Comparison of ENCODE assay signal across 8 mouse cellular contexts in genomic region chr7:126467271-126467670, GRCm38 (mm10). TPM values are rescaled to one million over a fixed set of nuclear protein-coding genes. Genes with fewer than 3 reads are reported as not detected.
DNase-seq lines count a peak whose midpoint lies in the region; TF ChIP-seq lines count a peak whose summit lies in the region.

No protein-coding gene starts in this region.

- TF ChIP-seq POLR2A in bone marrow macrophage, adult 2 months (IDR thresholded peaks at IDR 0.05; ENCODE audit: borderline replicate concordance, low read depth, low read length): no peak

- no peak overlapping the region for H3K4me3 ChIP-seq in left cerebral cortex, adult 2 months
- H3K4me3 ChIP-seq in bone marrow macrophage, adult 2 months (ENCODE audit: insufficient read depth, low read length): no peak overlapping the region

- TF ChIP-seq CTCF in left cerebral cortex, adult 2 months (IDR thresholded peaks at IDR 0.05): peak; percentile 63
- peak; percentile 65 for TF ChIP-seq CTCF in bone marrow macrophage, adult 2 months (IDR thresholded peaks at IDR 0.05; ENCODE audit: low read depth, low read length)

- intact Hi-C loops in left cerebral cortex, adult 2 months (cut with DNase I): no loop called here
- intact Hi-C loops in heart, postnatal 14 days (cut with DNase I): loop anchor here (5.0 kb wide), 1 partner anchor 70 kb away; the partner anchor contains the start of gene Nfatc2ip

- H3K4me1 ChIP-seq in bone marrow macrophage, adult 2 months (ENCODE audit: control insufficient read depth, insufficient read depth, low read length): peaks cover 13% of the 10 kb centered on the region

- H3K27ac ChIP-seq in left cerebral cortex, adult 2 months: no peak overlapping the region
- H3K27ac ChIP-seq in bone marrow macrophage, adult 2 months (ENCODE audit: insufficient read depth, low read depth, low read length): no peak overlapping the region

- DNase-seq in adrenal gland, adult 18-20 months (ENCODE audit: low spot score in 2 of 2): peak; percentile 51 to 55
- no peak for DNase-seq in adrenal gland, postnatal 4 days (ENCODE audit: low spot score in 2 of 2)
- no peak for DNase-seq in left cerebral cortex, adult 2 months (ENCODE audit: extremely low spot score in 1 of 2, low spot score in 2 of 2)
- DNase-seq in left cerebral cortex, adult 11 months (ENCODE audit: low spot score): no peak
- DNase-seq in heart, postnatal 14 days: peak; percentile 44 to 69
- DNase-seq in mesoderm, embryonic 11.5 days (ENCODE audit: low read depth, low spot score): peak; percentile 37
- peak; percentile 63 for DNase-seq in thymus, postnatal 25 days

RNA-seq across cellular contexts. Expression of gene Atp2a1, which starts 4.4 kb away (rescaled TPM):
- 10 to 100 TPM in 1 of 2 experiments, not detected in 1; 10.0 TPM for total RNA-seq in adrenal gland, adult 18-20 months (2021)
- 100 to 1,000 TPM in 1 of 2 experiments, 10 to 100 TPM in 1; 56.9 to 145 TPM for total RNA-seq in adrenal gland, postnatal 4 days (2021)
- total RNA-seq in left cerebral cortex, adult 2 months (2021): under 1 TPM; 0.14 to 0.35 TPM
- polyA plus RNA-seq in bone marrow macrophage, adult 2 months (2012; ENCODE audit: insufficient read depth, insufficient read length, missing spikeins): 0.25 and 1.4 TPM in 2 replicates
- under 1 TPM; 0.48 to 0.49 TPM for total RNA-seq in heart, postnatal 14 days (2021)

RNA-seq across cellular contexts. Expression of gene Sh2b1, which starts 8.0 kb away (rescaled TPM):
- 10 to 100 TPM; 56.2 to 60.8 TPM for total RNA-seq in adrenal gland, adult 18-20 months (2021)
- 10 to 100 TPM; 59.2 to 60.9 TPM for total RNA-seq in adrenal gland, postnatal 4 days (2021)
- 10 to 100 TPM; 76.5 to 78.3 TPM for total RNA-seq in left cerebral cortex, adult 2 months (2021)
- polyA plus RNA-seq in bone marrow macrophage, adult 2 months (2012; ENCODE audit: insufficient read depth, insufficient read length, missing spikeins): 26.1 and 27.6 TPM in 2 replicates
- total RNA-seq in heart, postnatal 14 days (2021): 10 to 100 TPM; 44.3 to 44.8 TPM

RNA-seq across cellular contexts. Expression of gene Tufm, which starts 19.9 kb away (rescaled TPM):
- 100 to 1,000 TPM; 221 to 235 TPM for total RNA-seq in adrenal gland, adult 18-20 months (2021)
- 100 to 1,000 TPM; 158 to 166 TPM for total RNA-seq in adrenal gland, postnatal 4 days (2021)
- total RNA-seq in left cerebral cortex, adult 2 months (2021): 10 to 100 TPM; 78.0 to 93.5 TPM
- polyA plus RNA-seq in bone marrow macrophage, adult 2 months (2012; ENCODE audit: insufficient read depth, insufficient read length, missing spikeins): 39.7 and 41.0 TPM in 2 replicates
- 100 to 1,000 TPM; 291 to 309 TPM for total RNA-seq in heart, postnatal 14 days (2021)

RNA-seq across cellular contexts. Expression of gene Atxn2l, which starts 36.0 kb away (rescaled TPM):
- 100 to 1,000 TPM in 1 of 2 experiments, 10 to 100 TPM in 1; 99.5 to 111 TPM for total RNA-seq in adrenal gland, adult 18-20 months (2021)
- 100 to 1,000 TPM; 109 to 127 TPM for total RNA-seq in adrenal gland, postnatal 4 days (2021)
- 100 to 1,000 TPM; 131 to 139 TPM for total RNA-seq in left cerebral cortex, adult 2 months (2021)
- polyA plus RNA-seq in bone marrow macrophage, adult 2 months (2012; ENCODE audit: insufficient read depth, insufficient read length, missing spikeins): 128 and 131 TPM in 2 replicates
- 10 to 100 TPM; 44.6 to 47.1 TPM for total RNA-seq in heart, postnatal 14 days (2021)

RNA-seq across cellular contexts. Expression of gene Rabep2, which starts 38.7 kb away (rescaled TPM):
- total RNA-seq in adrenal gland, adult 18-20 months (2021): 10 to 100 TPM; 42.2 to 43.2 TPM
- 10 to 100 TPM; 52.1 to 63.2 TPM for total RNA-seq in adrenal gland, postnatal 4 days (2021)
- total RNA-seq in left cerebral cortex, adult 2 months (2021): 10 to 100 TPM; 14.7 to 14.8 TPM
- 25.3 and 30.6 TPM in 2 replicates for polyA plus RNA-seq in bone marrow macrophage, adult 2 months (2012; ENCODE audit: insufficient read depth, insufficient read length, missing spikeins)
- total RNA-seq in heart, postnatal 14 days (2021): 1 to 10 TPM; 7.7 TPM

Comparison
In these comparisons a context has a peak if more than half of its experiments do, and no peak if none do; other contexts are left out.
1. DNase-seq: peak in adrenal gland, adult 18-20 months (2 of 2), heart, postnatal 14 days (2 of 2), mesoderm, embryonic 11.5 days (single experiment) and thymus, postnatal 25 days (single experiment); none in adrenal gland, postnatal 4 days (0 of 2), left cerebral cortex, adult 2 months (0 of 2) and left cerebral cortex, adult 11 months (single experiment).
2. RNA of gene Atp2a1, which starts 4.4 kb away (total RNA-seq): 56.9 to 145 TPM in adrenal gland, postnatal 4 days; 10.0 TPM in adrenal gland, adult 18-20 months, 0.48 to 0.49 TPM in heart, postnatal 14 days and 0.14 to 0.35 TPM in left cerebral cortex, adult 2 months; every median in the first group is over 4 times any median in the second.